Mouse (Mus musculus) pancreas, adult 10 weeks (tissue): ENCODE results near the gene Gm10256. TPM values are rescaled to one million over a fixed set of nuclear protein-coding genes. Genes with fewer than 3 reads are reported as not detected.

Experiments used
- polyA plus RNA-seq: library from polyadenylated mRNA; stranded (reverse); fragments of 350-450 nt; fragmentation: Illumina TruSeq; extraction: RNeasy Lipid Tissue Mini Kit (QIAGEN cat#74804); gene quantifications from one replicate; pipeline ENCODE4 v1.2.3, GENCODE M21; 2015; ENCODE audit warnings: low read depth, low replicate concordance; ENCODE audit not compliant: insufficient read depth

Gene Gm10256
- not detected for polyA plus RNA-seq

DNA sequence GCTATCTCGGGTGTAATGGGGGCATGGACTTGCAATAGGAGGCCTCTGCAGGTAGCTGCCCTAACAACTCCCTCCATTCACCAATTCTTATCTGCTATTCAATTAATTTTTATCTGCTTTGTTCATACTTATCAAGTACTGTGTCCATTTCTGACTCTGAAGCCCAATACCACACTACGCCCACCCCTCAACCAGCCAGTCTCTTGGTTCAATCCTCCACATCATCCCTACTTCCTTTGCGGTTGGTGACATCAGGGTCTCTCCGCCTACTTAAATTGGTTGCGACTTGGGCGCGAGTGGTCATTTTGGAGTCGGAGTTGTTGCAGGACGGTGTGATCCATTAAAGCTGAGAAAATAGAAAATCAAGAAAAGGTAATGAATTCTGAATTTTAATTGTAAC lies at the start of gene Gm10256, which contains the start of gene Rbmy:
Gm10256 (plus strand) TSS at position 320 of the 400 bp plus-strand sequence.
Rbmy (plus strand) TSS at position 301 of the 400 bp plus-strand sequence.

DNA sequence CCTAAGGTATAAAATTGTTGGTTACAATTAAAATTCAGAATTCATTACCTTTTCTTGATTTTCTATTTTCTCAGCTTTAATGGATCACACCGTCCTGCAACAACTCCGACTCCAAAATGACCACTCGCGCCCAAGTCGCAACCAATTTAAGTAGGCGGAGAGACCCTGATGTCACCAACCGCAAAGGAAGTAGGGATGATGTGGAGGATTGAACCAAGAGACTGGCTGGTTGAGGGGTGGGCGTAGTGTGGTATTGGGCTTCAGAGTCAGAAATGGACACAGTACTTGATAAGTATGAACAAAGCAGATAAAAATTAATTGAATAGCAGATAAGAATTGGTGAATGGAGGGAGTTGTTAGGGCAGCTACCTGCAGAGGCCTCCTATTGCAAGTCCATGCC lies 34.4 kb upstream of the Gm10256 start, which contains the start of gene Gm4064:
Gm4064 (minus strand) TSS at position 101 of the 400 bp plus-strand sequence.

GRCm38 (mm10) chrY:2900689-2901088 lies 70.2 kb downstream of the Gm10256 start, which contains the start of gene Gm10352:
TSS of gene Gm10352 (plus strand) at chrY:2900989.

Other genes starting within 250 kb of the Gm10256 start
- gene H2al2c, start 231.6 kb upstream of the Gm10256 start, polyA plus RNA-seq = not detected
- gene Sry, start 167.0 kb upstream of the Gm10256 start, polyA plus RNA-seq = not detected
- not detected for gene H2al2b, start 110.0 kb upstream of the Gm10256 start, polyA plus RNA-seq
- gene Gm4064, start 34.5 kb upstream of the Gm10256 start, polyA plus RNA-seq = not detected
- gene Rbmy, start within 50 bp of the Gm10256 start, polyA plus RNA-seq = not detected
- gene Gm10352, start 70.3 kb downstream of the Gm10256 start, polyA plus RNA-seq = not detected
- not detected for gene Gm29289, start 101.9 kb downstream of the Gm10256 start, polyA plus RNA-seq